Mouse (Mus musculus) heart, adult 2 months (tissue): ENCODE measurements around the gene Cfap97d2. TPM values are rescaled to one million over a fixed set of nuclear protein-coding genes. Genes with fewer than 3 reads are reported as not detected.

Experiments
- DNase-seq, 2 experiments: peaks; one replicate each; pipeline ENCODE4 v3.0.0; 2021
- H3K27ac ChIP-seq: fragments of 200-600 bp; 2 replicates; pipeline ENCODE4 v1.8.1; 2022
- H3K27me3 ChIP-seq: fragments of 200-500 bp; 2 replicates; pipeline ENCODE4 v1.6.1; 2012; ENCODE audit warnings: mild to moderate bottlenecking, low read length, inconsistent platforms, mixed read lengths; ENCODE audit not compliant: control insufficient read depth, insufficient read depth
- H3K36me3 ChIP-seq: fragments of 200-500 bp; 2 replicates; pipeline ENCODE4 v1.6.1; 2012; ENCODE audit warnings: low read length, inconsistent platforms; ENCODE audit not compliant: control insufficient read depth, insufficient read depth
- H3K4me1 ChIP-seq: fragments of 200-500 bp; 2 replicates; pipeline ENCODE4 v1.6.1; 2011; ENCODE audit warnings: low read length; ENCODE audit not compliant: control insufficient read depth, insufficient read depth
- H3K4me3 ChIP-seq: fragments of 200-600 bp; 2 replicates; pipeline ENCODE4 v1.8.1; 2022
- H3K79me2 ChIP-seq: fragments of 200-500 bp; replicated peaks from 2 replicates; pipeline ENCODE4 v1.6.1; 2012; ENCODE audit warnings: mild to moderate bottlenecking, inconsistent platforms, low read length, moderate library complexity, mixed read lengths; ENCODE audit not compliant: control insufficient read depth, insufficient read depth
- H3K9ac ChIP-seq: fragments of 200-500 bp; 2 replicates; pipeline ENCODE4 v1.6.1; 2012; ENCODE audit warnings: low read depth, mild to moderate bottlenecking, control low read depth, inconsistent platforms, low read length, mixed read lengths
- CTCF ChIP-seq: fragments of 200-600 bp; IDR thresholded peaks from 2 replicates; pipeline ENCODE4 v1.8.1; 2022; ENCODE audit warnings: antibody characterized with exemption, mild to moderate bottlenecking, moderate library complexity
- EP300 ChIP-seq: fragments of 200-500 bp; IDR thresholded peaks from 2 replicates; pipeline ENCODE4 v1.6.1; 2011; ENCODE audit warnings: low read depth, low read length, control low read depth; ENCODE audit not compliant: insufficient read depth
- POLR2A ChIP-seq: fragments of 200-500 bp; IDR thresholded peaks from 2 replicates; pipeline ENCODE4 v1.6.1; 2011; ENCODE audit warnings: mild to moderate bottlenecking, low read depth, low read length, control low read depth; ENCODE audit not compliant: insufficient read depth
- WGBS: fragments of 180-500 bp; shearing (Covaris S2); methylation state at CpG from one replicate; pipeline ENCODE4 v1.1.7; 2018; 5-methylcytosine and 5-hydroxymethylcytosine counted together
- intact Hi-C: fragments of 180-260 bp; cut with DNase I; formaldehyde crosslinking; loops from one replicate; pipeline ENCODE4 v1.15.1; 2025
- polyA plus RNA-seq: library from polyadenylated mRNA; depleted of rRNA; stranded (reverse); fragments of >200 nt; gene quantifications from 2 replicates; pipeline ENCODE4 v1.2.3, GENCODE M21; 2012
- total RNA-seq, 2 experiments: library from RNA; stranded (reverse); gene quantifications; 2 replicates each; pipeline ENCODE4 v1.2.3; 2021

Cfap97d2 gene
- total and polyA plus RNA-seq, 3 experiments: 0.49 to 0.52 TPM; not detected in 1

DNA sequence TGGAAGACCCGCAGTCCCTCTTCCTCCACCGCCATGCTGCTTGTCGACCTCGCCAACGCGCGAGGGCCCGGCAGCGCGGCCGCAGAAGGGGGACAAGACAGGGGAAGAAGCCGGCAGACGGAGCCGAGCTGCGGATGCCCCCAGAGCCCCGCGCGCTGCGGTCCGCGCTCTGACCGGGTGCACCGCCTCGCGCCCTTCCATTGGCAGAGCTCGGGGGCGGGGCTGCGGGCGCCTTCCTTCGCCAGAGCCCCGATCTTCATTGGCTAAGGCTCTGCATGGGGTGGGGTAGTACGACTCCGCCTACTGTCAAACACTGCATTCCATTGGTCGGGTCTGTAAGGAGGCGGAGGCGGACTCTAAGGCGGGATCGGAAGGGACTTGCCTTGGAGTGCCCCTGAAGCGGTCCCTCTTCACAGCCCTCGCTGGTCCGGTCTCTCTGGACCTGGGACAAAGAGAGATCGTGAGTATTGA lies 28.2 kb upstream of the Cfap97d2 start, which contains the start of gene Rasa3:
Gene Rasa3, minus strand, starts transcription at position 191 of the 471 bp plus-strand sequence.
- intact Hi-C loops: loop anchor here (2.0 to 5.0 kb wide), 3 partner anchors 75 to 127 kb away; no protein-coding TSS in a partner anchor
- under 1% methylated on average over 42 of the region's 42 CpGs for WGBS
- peaks cover 16% of the 10 kb centered on the region for H3K4me1 ChIP-seq
- H3K79me2 ChIP-seq: no peaks in the 10 kb centered on the region
- peak within 1 kb of the TSS; percentile 97 for H3K9ac ChIP-seq
- no peaks in the 10 kb centered on the region for H3K36me3 ChIP-seq
- no peaks in the 10 kb centered on the region for H3K27me3 ChIP-seq
- H3K27ac ChIP-seq: peak within 1 kb of the TSS; percentile 90
- peak within 1 kb of the TSS; percentile 97 for H3K4me3 ChIP-seq
- TF ChIP-seq POLR2A (peak; percentile 85), CTCF (no peak), EP300 (no peak)
- peak; percentile 95 to 98 for DNase-seq

DNA sequence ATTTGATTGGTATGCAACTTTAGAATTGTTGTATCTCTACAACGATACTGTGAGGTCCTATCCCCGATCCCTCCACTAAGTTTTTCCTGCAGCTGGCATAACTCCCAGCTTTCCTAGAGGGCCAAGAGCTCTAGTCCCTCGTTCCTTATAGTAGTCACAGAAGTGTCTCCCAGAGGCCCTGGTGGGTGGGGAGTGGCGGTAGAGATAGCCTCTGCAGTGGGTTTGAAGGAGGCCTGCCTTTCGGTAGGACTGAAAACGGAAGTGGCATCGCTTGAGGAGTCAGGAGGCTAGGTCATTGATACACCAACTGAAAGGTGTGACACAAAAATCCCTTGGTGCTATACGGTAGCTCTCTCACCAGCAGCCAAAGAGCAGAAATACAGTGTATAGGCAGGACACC lies 27.5 kb upstream of the Cfap97d2 start:
- DNase-seq: peak in 1 of 2 experiments; percentile 20
- intact Hi-C loops: loop anchor here (5.0 kb wide), 1 partner anchor 76 kb away; no protein-coding TSS in a partner anchor
- H3K36me3 ChIP-seq: no peaks in the 10 kb centered on the region
- no peak overlapping the region; the same call in 1 of the 2 replicates for H3K27ac ChIP-seq
- no peaks in the 10 kb centered on the region for H3K27me3 ChIP-seq
- no peaks in the 10 kb centered on the region for H3K79me2 ChIP-seq
- peak overlapping the region; percentile 97 for H3K4me3 ChIP-seq
- H3K9ac ChIP-seq: no peak overlapping the region; the same call in 1 of the 2 replicates
- H3K4me1 ChIP-seq: peaks cover 16% of the 10 kb centered on the region
- TF ChIP-seq CTCF (no peak), EP300 (no peak), POLR2A (no peak)
- 29% methylated on average over 8 of the region's 8 CpGs for WGBS

DNA sequence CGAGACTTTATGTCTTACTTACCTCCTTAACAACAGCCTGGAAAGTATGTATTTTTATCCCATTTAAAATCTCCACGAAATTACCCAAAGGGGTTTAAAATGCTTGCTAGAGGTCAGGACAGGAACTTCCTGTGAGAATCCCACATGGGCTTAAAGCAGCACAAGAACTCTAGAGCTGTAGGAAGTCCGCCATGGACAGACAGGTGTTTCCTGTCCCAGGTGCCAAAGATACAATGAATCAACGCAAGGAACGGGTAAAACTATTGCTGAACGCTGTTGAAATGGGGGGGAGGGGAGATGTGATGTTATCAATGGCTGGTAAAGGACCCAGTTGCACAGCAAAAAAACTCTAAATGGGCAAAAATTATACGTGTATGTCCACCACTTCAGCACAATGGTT lies 21.6 kb upstream of the Cfap97d2 start:
- Histone ChIP-seq H3K27ac (no peak overlapping the region), H3K36me3 (no peaks in the 10 kb centered on the region), H3K4me3 (no peak overlapping the region), H3K27me3 (no peaks in the 10 kb centered on the region), H3K79me2 (no peaks in the 10 kb centered on the region), H3K9ac (no peak overlapping the region), H3K4me1 (peaks cover 2% of the 10 kb centered on the region)
- no peak for DNase-seq
- 37% methylated on average over 7 of the region's 7 CpGs for WGBS
- TF ChIP-seq EP300 (no peak), POLR2A (no peak), CTCF (no peak)
- intact Hi-C loops: no loop called here

DNA sequence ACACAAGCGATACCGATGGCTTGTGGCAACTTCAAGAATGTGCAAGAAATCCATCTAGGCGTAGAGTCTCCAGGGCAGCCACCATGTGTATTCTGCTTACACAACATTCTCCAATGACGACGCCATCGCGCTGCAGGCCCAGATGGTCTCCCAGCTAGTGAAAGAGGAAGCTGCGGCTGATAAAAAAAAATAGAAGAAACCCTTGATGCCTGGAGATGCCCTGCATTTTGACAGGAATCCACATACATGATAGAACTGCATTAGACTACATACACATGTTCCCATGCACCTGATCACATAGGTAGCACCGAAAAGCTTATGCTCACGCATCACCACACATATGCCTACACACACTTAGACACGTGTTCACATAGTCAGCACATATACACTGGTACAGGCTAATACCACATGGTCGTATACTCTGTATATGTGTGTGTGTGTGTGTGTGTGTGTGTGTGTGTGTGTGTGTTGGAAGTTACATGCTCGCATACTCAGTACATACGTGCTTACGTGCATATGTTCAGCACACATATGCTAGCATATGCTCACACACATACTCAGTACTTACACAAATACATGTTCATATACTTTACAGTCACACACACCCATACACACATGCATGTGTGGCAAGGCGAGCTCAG lies 19.9 kb upstream of the Cfap97d2 start:
- Histone ChIP-seq H3K4me3 (no peak overlapping the region), H3K4me1 (peaks cover 2% of the 10 kb centered on the region), H3K79me2 (no peaks in the 10 kb centered on the region), H3K27ac (no peak overlapping the region), H3K27me3 (no peaks in the 10 kb centered on the region), H3K36me3 (no peaks in the 10 kb centered on the region), H3K9ac (no peak overlapping the region)
- intact Hi-C loops: no loop called here
- WGBS: 89% methylated on average over 16 of the region's 16 CpGs
- TF ChIP-seq EP300 (no peak), POLR2A (no peak), CTCF (no peak)
- DNase-seq: peak in 1 of 2 experiments; percentile 60

DNA sequence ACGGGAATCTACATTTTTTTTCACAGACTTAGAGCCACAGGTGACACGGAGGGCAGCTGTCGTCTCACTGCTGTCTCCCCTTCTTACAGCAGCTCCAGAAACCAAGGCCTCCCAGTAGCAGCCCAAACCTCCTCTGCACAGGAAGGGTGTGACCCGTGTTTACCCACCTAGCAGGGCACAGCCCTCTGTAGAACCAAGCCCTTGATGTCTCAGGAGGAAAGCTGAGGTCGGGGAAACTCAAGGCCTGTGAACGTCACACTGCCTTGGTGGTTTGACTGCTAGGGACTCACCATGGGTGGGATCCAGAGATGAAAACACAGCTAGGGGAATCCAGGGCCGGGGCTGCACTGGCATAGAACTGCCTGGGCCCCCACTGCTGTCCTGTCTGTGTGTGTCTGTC lies 19.3 kb upstream of the Cfap97d2 start:
- H3K36me3 ChIP-seq: no peaks in the 10 kb centered on the region
- H3K4me1 ChIP-seq: peaks cover 2% of the 10 kb centered on the region
- DNase-seq: peak in 1 of 2 experiments; percentile 39
- no peak overlapping the region for H3K9ac ChIP-seq
- TF ChIP-seq EP300 (no peak), POLR2A (no peak), CTCF (no peak)
- WGBS: 73% methylated on average over 7 of the region's 7 CpGs
- H3K79me2 ChIP-seq: no peaks in the 10 kb centered on the region
- no peak overlapping the region for H3K4me3 ChIP-seq
- no peak overlapping the region for H3K27ac ChIP-seq
- no peaks in the 10 kb centered on the region for H3K27me3 ChIP-seq
- intact Hi-C loops: no loop called here

DNA sequence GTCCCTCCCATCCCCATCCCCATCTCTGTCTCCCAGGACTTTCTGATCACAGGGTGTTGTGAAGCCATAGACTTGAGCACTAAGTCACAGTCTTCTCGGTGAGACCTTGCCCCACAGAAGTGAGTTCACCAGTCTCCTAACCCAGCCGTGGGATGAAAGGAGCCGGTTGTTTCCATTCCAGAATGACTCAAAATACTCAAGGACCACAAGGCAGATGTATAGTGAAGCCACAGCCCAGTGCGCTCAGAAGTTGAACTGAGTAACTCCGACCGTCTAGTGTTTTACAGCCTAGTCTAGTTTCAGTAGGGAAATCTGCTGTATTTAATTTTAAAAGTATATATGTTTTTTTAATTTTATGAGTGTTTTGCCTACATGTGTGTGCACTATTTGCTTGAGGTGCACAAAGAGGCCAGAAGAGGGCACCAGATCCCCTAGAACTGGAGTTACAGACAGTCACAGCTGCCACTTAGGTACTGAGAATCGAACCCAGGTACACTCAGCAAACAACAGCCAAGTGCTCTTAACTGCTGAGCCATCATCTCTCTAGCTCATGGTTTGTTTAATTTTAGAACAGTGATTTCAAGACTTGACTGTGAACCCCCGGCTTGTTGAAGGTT lies 18.5 kb upstream of the Cfap97d2 start:
- no peaks in the 10 kb centered on the region for H3K27me3 ChIP-seq
- WGBS: 96% methylated on average over 8 of the region's 8 CpGs
- no peak overlapping the region for H3K27ac ChIP-seq
- no peaks in the 10 kb centered on the region for H3K36me3 ChIP-seq
- TF ChIP-seq POLR2A (no peak), CTCF (peak; percentile 35)
- no peak overlapping the region for H3K9ac ChIP-seq
- intact Hi-C loops: no loop called here
- peaks cover 2% of the 10 kb centered on the region for H3K4me1 ChIP-seq
- H3K79me2 ChIP-seq: no peaks in the 10 kb centered on the region
- DNase-seq: no peak
- H3K4me3 ChIP-seq: no peak overlapping the region
